8 mouse cellular contexts compared by ENCODE assay signal in the genomic region with DNA sequence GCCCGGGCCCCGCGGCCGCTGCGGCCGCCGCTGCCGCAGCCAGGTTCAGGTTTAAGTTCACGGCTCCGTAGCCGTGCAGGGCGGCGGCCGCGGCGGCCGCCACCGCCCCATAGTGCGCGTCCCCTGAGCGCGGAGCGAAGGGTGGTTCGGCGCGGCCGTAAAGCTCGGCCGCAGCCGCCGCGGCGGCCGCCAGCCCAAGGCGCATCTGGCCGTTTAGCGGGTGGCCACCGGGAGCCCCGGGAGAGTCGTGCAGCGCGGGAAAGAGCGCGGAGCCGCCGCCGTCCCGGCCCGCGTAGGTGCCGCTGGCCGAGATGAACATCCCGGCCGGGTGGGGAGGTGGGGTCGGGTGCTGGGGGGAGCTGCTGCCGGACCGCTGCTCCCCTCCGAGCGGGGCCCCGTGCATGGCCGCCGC. TPM values are rescaled to one million over a fixed set of nuclear protein-coding genes. Genes with fewer than 3 reads are reported as not detected.
DNase-seq lines count a peak whose midpoint lies in the region; ATAC-seq and TF ChIP-seq lines count a peak whose summit lies in the region.

No protein-coding gene starts in this region.

- no peak overlapping the region for H3K27ac ChIP-seq in lung, embryonic 16.5 days (ENCODE audit: low read length)
- no peak overlapping the region; the same call in 1 of the 2 replicates for H3K27ac ChIP-seq in embryonic facial prominence, embryonic 14.5 days (replicated peaks; ENCODE audit: low read depth, low read length)
- no peak overlapping the region for H3K27ac ChIP-seq in intestine, embryonic 16.5 days (ENCODE audit: low read length)
- H3K27ac ChIP-seq in olfactory bulb, adult 2 months (ENCODE audit: insufficient read depth, low read depth, low read length): no peak overlapping the region

- H3K36me3 ChIP-seq in lung, embryonic 16.5 days (ENCODE audit: control insufficient read depth, insufficient read depth, low read length): no peaks in the 10 kb centered on the region
- no peaks in the 10 kb centered on the region for H3K36me3 ChIP-seq in embryonic facial prominence, embryonic 14.5 days (ENCODE audit: control insufficient read depth, insufficient read depth, low read length)
- no peaks in the 10 kb centered on the region for H3K36me3 ChIP-seq in intestine, embryonic 16.5 days (ENCODE audit: control insufficient read depth, insufficient read depth, low read length)

- no peak; the same call in 1 of the 2 replicates for TF ChIP-seq POLR2A in olfactory bulb, adult 2 months (IDR thresholded peaks at IDR 0.05; ENCODE audit: insufficient read depth, low read depth, low read length)

- intact Hi-C loops in left cerebral cortex, postnatal 14 days (cut with DNase I): no loop called here

- TF ChIP-seq CTCF in olfactory bulb, adult 2 months (IDR thresholded peaks at IDR 0.05; ENCODE audit: insufficient read depth, low read depth, low read length): no peak

- 2% methylated on average over 29 of the region's 62 CpGs for WGBS in lung, embryonic 16.5 days
- WGBS in embryonic facial prominence, embryonic 14.5 days: 0% methylated on average over 8 of the region's 62 CpGs
- WGBS in intestine, embryonic 16.5 days: under 1% methylated on average over 46 of the region's 62 CpGs
- WGBS in olfactory bulb, adult 2 months: under 1% methylated on average over 62 of the region's 62 CpGs

- H3K4me2 ChIP-seq in lung, embryonic 16.5 days (ENCODE audit: low read depth, low read length): peak overlapping the region; percentile 91
- peak overlapping the region; percentile 89 for H3K4me2 ChIP-seq in embryonic facial prominence, embryonic 14.5 days (ENCODE audit: low read depth, low read length)
- peak overlapping the region; percentile 94 for H3K4me2 ChIP-seq in intestine, embryonic 16.5 days (ENCODE audit: low read depth, low read length)

- H3K4me1 ChIP-seq in lung, embryonic 16.5 days (replicated peaks; ENCODE audit: control insufficient read depth, insufficient read depth, low read length): peaks cover 23% of the 10 kb centered on the region
- peaks cover 8% of the 10 kb centered on the region; the same call in 1 of the 2 replicates for H3K4me1 ChIP-seq in embryonic facial prominence, embryonic 14.5 days (ENCODE audit: control insufficient read depth, insufficient read depth, low read length)
- peaks cover 17% of the 10 kb centered on the region for H3K4me1 ChIP-seq in intestine, embryonic 16.5 days (ENCODE audit: control insufficient read depth, insufficient read depth, low read length)
- H3K4me1 ChIP-seq in olfactory bulb, adult 2 months (ENCODE audit: control insufficient read depth, insufficient read depth, low read length): peaks cover 16% of the 10 kb centered on the region

- H3K4me3 ChIP-seq in lung, embryonic 16.5 days (ENCODE audit: low read length): peak overlapping the region; percentile 54
- peak overlapping the region; percentile 49 for H3K4me3 ChIP-seq in embryonic facial prominence, embryonic 14.5 days (ENCODE audit: low read depth, low read length)
- peak overlapping the region; percentile 55 for H3K4me3 ChIP-seq in intestine, embryonic 16.5 days (ENCODE audit: low read length)
- H3K4me3 ChIP-seq in olfactory bulb, adult 2 months (ENCODE audit: insufficient read depth, low read depth, low read length): peak overlapping the region; percentile 57

- peak overlapping the region; percentile 35; the same call in 1 of the 2 replicates for H3K9ac ChIP-seq in lung, embryonic 16.5 days (ENCODE audit: low read length)
- H3K9ac ChIP-seq in embryonic facial prominence, embryonic 14.5 days (ENCODE audit: low read depth, low read length): peak overlapping the region; percentile 54
- H3K9ac ChIP-seq in intestine, embryonic 16.5 days (ENCODE audit: low read depth, low read length): peak overlapping the region; percentile 19; the same call in 1 of the 2 replicates

- peaks cover 92% of the 10 kb centered on the region for H3K27me3 ChIP-seq in lung, embryonic 16.5 days (ENCODE audit: control insufficient read depth, insufficient read depth, low read depth, low read length)
- peaks cover 93% of the 10 kb centered on the region for H3K27me3 ChIP-seq in embryonic facial prominence, embryonic 14.5 days (replicated peaks; ENCODE audit: control insufficient read depth, insufficient read depth, low read length)
- peaks cover 87% of the 10 kb centered on the region for H3K27me3 ChIP-seq in intestine, embryonic 16.5 days (replicated peaks; ENCODE audit: control insufficient read depth, insufficient read depth, low read length)

- ATAC-seq in lung, embryonic 16.5 days (ENCODE audit: low read depth): peak; percentile 41
- peak; percentile 2; the same call in 1 of the 2 replicates for ATAC-seq in embryonic facial prominence, embryonic 14.5 days (ENCODE audit: low read depth)
- ATAC-seq in intestine, embryonic 16.5 days: peak; percentile 55

- no peaks in the 10 kb centered on the region for H3K9me3 ChIP-seq in lung, embryonic 16.5 days (ENCODE audit: control insufficient read depth, low read length)
- H3K9me3 ChIP-seq in embryonic facial prominence, embryonic 14.5 days (ENCODE audit: control insufficient read depth, low read length): no peaks in the 10 kb centered on the region
- no peaks in the 10 kb centered on the region for H3K9me3 ChIP-seq in intestine, embryonic 16.5 days (ENCODE audit: control insufficient read depth, low read length)

- DNase-seq in lung, postnatal 10 days: no peak
- no peak for DNase-seq in embryonic facial prominence, embryonic 14.5 days (ENCODE audit: low spot score)
- no peak for DNase-seq in adrenal gland, adult 18-20 months (ENCODE audit: low spot score in 2 of 2)
- DNase-seq in left cerebral cortex, postnatal 14 days (ENCODE audit: low spot score in 2 of 2): no peak
- DNase-seq in thymus, postnatal 14 days: no peak

RNA-seq across cellular contexts. Expression of gene Zic5, which starts 1.1 kb away (rescaled TPM):
- polyA plus RNA-seq in lung, embryonic 16.5 days (2015; fragmentation: Nextera tagmentation; extraction: Ambion mirVana): not detected in 2 replicates
- polyA plus RNA-seq in embryonic facial prominence, embryonic 14.5 days (2014; fragmentation: Nextera tagmentation; extraction: Ambion mirVana): 1.9 and 2.1 TPM in 2 replicates
- not detected in 2 replicates for polyA plus RNA-seq in intestine, embryonic 16.5 days (2015; fragmentation: Nextera tagmentation; extraction: Ambion mirVana)
- not detected in 2 replicates for polyA plus RNA-seq in olfactory bulb, adult 2 months (2012; ENCODE audit: insufficient read depth, insufficient read length, low replicate concordance, missing spikeins)
- total RNA-seq in adrenal gland, adult 18-20 months (2021): not detected
- 1 to 10 TPM; 3.2 to 4.7 TPM for total RNA-seq in left cerebral cortex, postnatal 14 days (2021)

RNA-seq across cellular contexts. Expression of gene Zic2, which starts 10.9 kb away (rescaled TPM):
- not detected in 2 replicates for polyA plus RNA-seq in lung, embryonic 16.5 days (2015; fragmentation: Nextera tagmentation; extraction: Ambion mirVana)
- 1.6 TPM in 2 replicates for polyA plus RNA-seq in embryonic facial prominence, embryonic 14.5 days (2014; fragmentation: Nextera tagmentation; extraction: Ambion mirVana)
- polyA plus RNA-seq in intestine, embryonic 16.5 days (2015; fragmentation: Nextera tagmentation; extraction: Ambion mirVana): not detected in 2 replicates
- not detected in 2 replicates for polyA plus RNA-seq in olfactory bulb, adult 2 months (2012; ENCODE audit: insufficient read depth, insufficient read length, low replicate concordance, missing spikeins)
- not detected for total RNA-seq in adrenal gland, adult 18-20 months (2021)
- 10 to 100 TPM; 20.1 to 22.1 TPM for total RNA-seq in left cerebral cortex, postnatal 14 days (2021)

RNA-seq across cellular contexts. Expression of gene Gm5089, which starts 13.4 kb away (rescaled TPM):
- not detected in 2 replicates for polyA plus RNA-seq in lung, embryonic 16.5 days (2015; fragmentation: Nextera tagmentation; extraction: Ambion mirVana)
- not detected in 2 replicates for polyA plus RNA-seq in embryonic facial prominence, embryonic 14.5 days (2014; fragmentation: Nextera tagmentation; extraction: Ambion mirVana)
- polyA plus RNA-seq in intestine, embryonic 16.5 days (2015; fragmentation: Nextera tagmentation; extraction: Ambion mirVana): not detected in 2 replicates
- not detected in 2 replicates for polyA plus RNA-seq in olfactory bulb, adult 2 months (2012; ENCODE audit: insufficient read depth, insufficient read length, low replicate concordance, missing spikeins)
- not detected for total RNA-seq in adrenal gland, adult 18-20 months (2021)
- total RNA-seq in left cerebral cortex, postnatal 14 days (2021): under 1 TPM in 1 of 2 experiments, not detected in 1; 0.18 TPM

RNA-seq across cellular contexts. Expression of gene Gm10837, which starts 26.0 kb away (rescaled TPM):
- not detected in 2 replicates for polyA plus RNA-seq in lung, embryonic 16.5 days (2015; fragmentation: Nextera tagmentation; extraction: Ambion mirVana)
- 0.14 TPM in 1 of 2 replicates, not detected in the other for polyA plus RNA-seq in embryonic facial prominence, embryonic 14.5 days (2014; fragmentation: Nextera tagmentation; extraction: Ambion mirVana)
- not detected in 2 replicates for polyA plus RNA-seq in intestine, embryonic 16.5 days (2015; fragmentation: Nextera tagmentation; extraction: Ambion mirVana)
- not detected in 2 replicates for polyA plus RNA-seq in olfactory bulb, adult 2 months (2012; ENCODE audit: insufficient read depth, insufficient read length, low replicate concordance, missing spikeins)
- total RNA-seq in adrenal gland, adult 18-20 months (2021): not detected
- under 1 TPM in 1 of 2 experiments, not detected in 1; 0.31 TPM for total RNA-seq in left cerebral cortex, postnatal 14 days (2021)

Comparison
In these comparisons a context has a peak if more than half of its experiments do, and no peak if none do; other contexts are left out.
1. ATAC-seq: peak in every context shown above with its lines; median percentile 55 in intestine, embryonic 16.5 days; 41 in lung, embryonic 16.5 days; 2 in embryonic facial prominence, embryonic 14.5 days.